Mouse (Mus musculus): ENCODE results near the gene Dhrs7b. TPM values are rescaled to one million over a fixed set of nuclear protein-coding genes. Genes with fewer than 3 reads are reported as not detected.
"Not testable (repeated sequence)": the region's sequence is repeated elsewhere in the genome, so short reads cannot be mapped to it uniquely, and the experiment has no call there.

The Dhrs7b gene
- total RNA-seq, 2 experiments from 2014 or later = 30.6 to 31.5 TPM

DNA sequence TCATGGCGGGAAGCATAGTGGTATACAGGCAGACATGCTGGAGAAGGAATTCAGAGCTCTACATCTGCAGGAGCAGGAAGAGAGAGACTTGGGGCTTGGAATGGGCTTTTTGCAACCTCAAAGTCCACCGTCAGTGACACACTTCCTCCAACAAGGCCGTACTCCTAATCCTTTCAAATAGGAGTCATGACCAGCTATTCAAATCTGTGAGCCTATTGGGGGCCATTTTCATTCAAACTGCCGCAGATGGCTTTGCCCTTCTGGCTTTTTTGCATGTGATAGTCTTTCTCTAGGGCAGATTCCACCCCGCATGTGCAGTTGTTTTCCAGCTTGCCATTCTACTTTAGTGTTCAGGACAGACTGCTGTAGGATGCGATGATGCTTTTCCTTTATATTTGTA, 6.5 kb downstream of the Dhrs7b start:
- intact Hi-C loops (cut with DNase I) = no loop called here
- no peak for DNase-seq (ENCODE audit: low spot score in 2 of 2)

DNA sequence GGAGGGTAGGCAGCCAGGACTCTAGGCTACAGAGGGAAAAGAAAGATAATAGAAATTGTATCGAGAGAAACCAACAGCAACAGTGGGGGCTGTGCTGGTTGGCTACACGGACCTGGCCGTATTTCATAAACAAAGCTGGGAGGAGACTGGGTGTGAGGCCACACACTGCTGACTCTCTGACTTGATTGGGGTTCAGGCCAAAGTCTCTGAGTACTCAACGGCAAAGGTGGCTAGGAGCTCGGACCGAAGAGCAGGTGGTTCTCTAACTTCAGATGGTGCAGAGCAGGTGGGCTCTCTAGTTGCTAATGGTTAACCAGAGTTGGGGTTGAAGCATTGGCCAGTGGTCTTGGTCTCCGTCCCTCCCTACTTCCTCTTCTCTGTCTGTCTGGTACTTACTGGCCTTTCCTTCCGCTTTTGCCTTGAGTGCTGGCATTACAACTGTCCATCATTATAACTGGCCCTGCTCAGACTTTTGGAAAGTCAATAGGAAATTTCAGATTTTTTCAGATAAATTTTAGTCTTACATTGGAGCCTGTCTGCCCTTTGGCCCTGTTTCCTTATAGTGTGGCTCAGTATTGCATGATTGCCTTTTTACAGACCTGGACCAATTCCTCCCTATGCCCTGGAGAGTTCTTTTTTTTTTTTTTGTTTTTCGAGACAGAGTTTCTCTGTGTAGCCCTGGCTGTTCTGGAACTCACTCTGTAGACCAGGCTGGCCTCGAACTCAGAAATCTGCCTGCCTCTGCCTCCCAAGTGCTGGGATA, 7.4 kb downstream of the Dhrs7b start:
- intact Hi-C loops (cut with DNase I) = no loop called here
- DNase-seq (ENCODE audit: low spot score in 2 of 2) = no peak

DNA sequence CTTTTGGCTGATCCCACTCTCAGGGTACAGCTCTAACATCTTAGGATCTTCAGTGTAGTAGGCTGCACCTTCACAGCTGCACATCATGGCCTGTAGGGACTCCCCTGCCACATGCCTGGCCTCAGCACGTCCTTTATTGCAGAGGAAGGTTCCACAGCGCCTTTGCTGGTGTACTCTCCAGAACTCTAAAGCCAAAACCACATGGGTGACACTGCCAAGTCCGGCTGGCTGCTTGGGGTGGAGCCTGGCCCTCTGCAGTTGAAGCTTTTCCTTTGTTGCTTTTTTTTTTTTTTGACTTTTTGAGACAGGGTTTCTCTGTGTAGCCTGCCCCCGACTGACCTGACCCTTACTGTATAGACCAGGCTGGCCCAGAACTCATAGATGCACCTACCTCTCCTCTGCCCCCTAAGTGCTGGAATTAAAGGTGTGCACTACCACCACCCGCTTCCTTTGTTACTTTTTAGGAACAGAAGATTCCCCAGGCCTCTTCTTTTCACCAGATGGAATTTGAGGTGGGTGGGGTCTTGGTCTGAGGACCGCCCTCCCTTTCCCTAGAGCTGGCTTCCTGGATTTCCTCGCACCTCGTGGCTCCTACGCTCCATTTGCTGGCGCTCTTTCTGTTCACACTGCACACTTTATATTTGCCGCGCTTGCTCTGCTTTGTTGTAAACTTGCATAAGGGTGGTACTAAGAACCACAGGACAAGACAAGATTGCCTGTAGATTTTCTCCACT, 11.2 kb downstream of the Dhrs7b start:
- intact Hi-C loops (cut with DNase I) = no loop called here
- no peak for DNase-seq (ENCODE audit: low spot score in 2 of 2)

DNA sequence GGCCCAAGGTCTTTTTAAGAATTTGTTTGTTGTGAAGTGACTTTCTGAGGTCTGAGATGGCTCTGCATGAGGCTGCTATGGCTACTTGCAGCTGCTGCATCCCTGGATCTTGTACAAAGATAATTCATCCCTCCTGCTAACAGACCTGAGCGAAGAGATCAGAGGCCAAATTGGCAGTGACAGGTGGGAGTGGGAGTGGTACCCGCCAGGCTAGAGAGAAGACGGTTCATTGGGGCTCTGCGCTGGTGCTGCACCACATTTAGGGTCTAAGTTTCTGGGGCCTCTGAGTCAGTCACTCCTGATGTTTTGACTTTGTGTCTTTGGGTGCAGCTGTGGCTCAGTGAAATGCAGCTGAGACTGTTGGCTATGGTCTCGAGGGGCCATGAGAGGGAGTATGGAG, 13.0 kb downstream of the Dhrs7b start:
- intact Hi-C loops (cut with DNase I) = no loop called here
- no peak for DNase-seq (ENCODE audit: low spot score in 2 of 2)

DNA sequence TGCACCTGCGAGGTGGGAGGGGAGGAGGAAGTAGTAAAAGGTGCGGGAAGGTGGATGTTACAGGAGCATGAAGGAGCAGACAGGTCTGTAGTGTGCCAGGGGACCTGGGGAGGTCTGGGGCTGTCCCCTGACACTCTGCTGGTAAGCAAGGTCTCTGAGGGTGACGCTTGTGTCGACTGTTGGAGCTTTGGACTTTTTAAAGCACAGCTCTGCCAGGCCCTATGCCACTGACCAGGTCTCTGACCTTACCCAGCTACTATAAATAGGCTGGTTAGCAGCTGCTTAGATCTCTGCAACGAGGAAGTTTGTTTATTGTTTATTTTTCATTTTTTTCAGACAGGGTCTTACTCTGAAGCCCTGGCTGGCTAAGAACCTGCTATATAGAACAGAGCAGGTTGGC, 15.0 kb downstream of the Dhrs7b start:
- no peak for DNase-seq (ENCODE audit: low spot score in 2 of 2)
- intact Hi-C loops (cut with DNase I) = no loop called here

DNA sequence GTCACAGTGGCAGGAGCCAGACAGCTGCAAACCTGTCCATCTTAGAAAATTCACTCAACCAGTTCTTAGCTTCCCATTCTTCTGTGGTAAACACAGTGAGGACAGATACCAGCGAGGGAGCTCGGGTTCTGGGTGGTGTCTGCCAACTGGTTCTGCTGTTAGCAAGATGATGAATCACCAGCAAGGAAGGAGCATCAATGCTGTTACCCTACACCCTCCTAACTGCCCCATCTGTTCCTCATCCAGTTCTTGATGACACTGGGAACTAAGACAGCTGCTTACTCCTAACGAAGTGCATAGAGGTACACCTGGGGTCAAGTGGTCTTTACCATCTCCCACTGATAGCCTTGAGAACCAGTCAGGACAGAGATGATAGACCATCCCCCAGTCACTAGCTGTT, 26.2 kb downstream of the Dhrs7b start:
- DNase-seq (ENCODE audit: low spot score in 2 of 2) = no peak
- intact Hi-C loops (cut with DNase I) = no loop called here

DNA sequence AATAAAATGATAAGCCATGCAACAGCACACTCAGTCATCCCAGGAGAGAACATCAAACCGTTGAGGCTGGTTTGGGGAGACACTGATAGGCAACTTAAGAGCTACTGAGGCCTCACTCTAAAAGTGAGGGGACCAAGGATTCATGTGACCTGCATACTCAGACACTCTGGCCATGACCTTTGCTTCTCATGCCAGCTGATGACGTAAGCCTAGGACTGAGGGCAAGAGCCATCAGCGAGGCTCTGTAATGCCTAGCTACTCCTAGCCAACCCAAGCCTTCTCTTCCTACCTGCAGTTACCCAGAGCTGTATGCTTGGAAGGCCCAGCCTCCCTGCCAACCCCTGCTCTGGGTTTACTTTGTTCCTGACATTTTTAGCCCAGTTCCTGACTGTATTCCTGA, 31.6 kb downstream of the Dhrs7b start:
- no peak for DNase-seq (ENCODE audit: low spot score in 2 of 2)
- intact Hi-C loops (cut with DNase I) = no loop called here

DNA sequence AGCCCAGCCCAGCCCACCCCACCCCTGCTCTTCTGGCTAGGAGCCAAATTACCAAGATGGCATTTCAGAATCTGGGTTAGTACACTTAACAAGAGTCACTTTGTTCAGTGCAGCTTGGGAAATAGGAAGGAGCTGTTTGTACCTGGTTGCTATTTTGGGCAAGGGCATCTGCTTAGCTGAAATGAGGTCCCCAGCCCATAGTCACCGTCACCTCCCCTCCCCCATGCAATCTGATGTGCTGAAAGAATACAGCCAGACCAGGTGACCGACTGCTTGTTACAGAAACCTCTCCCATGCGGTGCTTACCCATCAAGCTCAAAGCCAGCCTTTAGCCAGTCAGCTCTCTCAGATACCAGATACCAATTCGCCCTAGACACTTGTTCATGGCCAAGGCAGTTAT, 32.8 kb downstream of the Dhrs7b start:
- DNase-seq (ENCODE audit: low spot score in 2 of 2) = peak in 1 of 2 experiments; percentile 10
- intact Hi-C loops (cut with DNase I) = no loop called here

DNA sequence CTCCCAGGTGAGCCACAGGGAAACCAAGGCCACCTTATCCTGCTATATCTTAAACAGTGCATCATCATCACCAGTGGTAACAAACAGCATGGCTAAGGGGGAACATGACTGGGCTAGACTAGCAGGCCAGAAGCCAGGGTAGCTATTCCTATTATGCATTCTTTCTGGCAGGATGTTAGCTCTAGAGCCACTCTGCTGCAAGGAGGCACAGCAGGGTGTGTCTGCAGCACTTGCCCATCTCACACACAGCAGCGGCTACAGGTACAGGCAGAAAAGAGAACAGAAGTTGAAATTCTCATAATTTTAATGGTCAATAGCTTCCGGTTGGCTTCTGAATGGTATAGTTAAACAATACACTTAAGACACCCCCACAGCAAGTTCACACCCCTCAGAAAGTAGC, 33.7 kb downstream of the Dhrs7b start:
- intact Hi-C loops (cut with DNase I) = no loop called here
- DNase-seq (ENCODE audit: low spot score in 2 of 2) = no peak

DNA sequence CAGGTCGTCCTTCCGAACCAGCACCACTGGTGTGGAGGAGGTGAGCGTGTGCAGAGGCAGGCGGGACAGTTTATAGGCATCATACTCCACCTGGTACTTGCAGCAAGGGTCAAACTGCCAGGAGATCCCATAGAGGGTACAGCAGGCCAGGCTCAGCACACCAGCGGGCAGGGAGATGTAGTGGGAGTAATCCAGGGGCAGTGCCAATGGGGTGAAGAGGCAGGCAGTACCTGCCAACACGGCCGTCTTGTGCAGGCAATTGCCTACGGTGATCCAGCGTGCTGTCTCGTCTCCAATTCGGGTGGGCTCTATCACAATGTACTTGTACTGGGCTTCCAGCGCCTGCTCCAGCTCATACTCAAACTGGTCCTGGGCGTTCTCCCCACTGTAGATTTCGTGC, 34.5 kb downstream of the Dhrs7b start:
- no peak for DNase-seq (ENCODE audit: low spot score in 2 of 2)
- intact Hi-C loops (cut with DNase I) = no loop called here

DNA sequence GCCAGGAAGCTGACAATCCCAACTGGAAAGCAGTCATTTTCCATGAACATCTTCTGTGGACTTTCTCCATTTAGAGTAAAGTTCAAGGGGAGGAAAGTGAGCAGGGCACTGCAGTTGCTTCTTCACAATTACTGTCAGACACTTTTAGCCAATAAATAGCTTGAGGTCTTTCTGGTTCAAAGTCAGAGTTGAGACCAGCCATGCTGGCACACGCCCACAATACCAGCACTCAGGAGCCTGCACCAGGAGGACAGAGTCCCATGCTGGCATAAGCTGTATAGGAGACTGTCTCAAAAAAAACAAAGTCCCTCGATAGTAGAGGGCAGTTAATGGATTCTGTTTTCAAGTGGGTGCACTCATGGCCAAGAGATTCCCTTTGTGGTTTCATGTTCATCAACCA, 35.6 kb downstream of the Dhrs7b start:
- intact Hi-C loops (cut with DNase I) = no loop called here
- no peak for DNase-seq (ENCODE audit: low spot score in 2 of 2)

DNA sequence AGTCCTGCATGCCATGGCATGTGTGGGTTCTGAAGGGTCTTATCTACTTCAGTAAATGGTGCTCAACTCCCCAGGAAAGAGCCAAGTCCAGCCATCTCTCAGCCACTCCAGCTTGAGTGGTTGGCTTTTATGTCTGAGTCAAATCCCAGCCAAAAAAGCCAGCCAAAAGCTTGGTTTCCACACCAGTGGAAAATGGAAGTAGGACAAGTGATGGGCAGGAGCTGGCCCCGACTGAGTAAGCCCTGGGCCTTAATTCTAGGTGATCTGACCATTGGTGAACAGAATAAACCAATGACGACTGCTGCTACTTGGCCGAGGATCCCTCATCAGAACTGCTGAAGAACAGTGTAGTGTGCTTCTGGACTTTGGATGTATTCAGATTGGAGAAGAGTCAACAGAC, 37.0 kb downstream of the Dhrs7b start:
- intact Hi-C loops (cut with DNase I) = no loop called here
- no peak for DNase-seq (ENCODE audit: low spot score in 2 of 2)

DNA sequence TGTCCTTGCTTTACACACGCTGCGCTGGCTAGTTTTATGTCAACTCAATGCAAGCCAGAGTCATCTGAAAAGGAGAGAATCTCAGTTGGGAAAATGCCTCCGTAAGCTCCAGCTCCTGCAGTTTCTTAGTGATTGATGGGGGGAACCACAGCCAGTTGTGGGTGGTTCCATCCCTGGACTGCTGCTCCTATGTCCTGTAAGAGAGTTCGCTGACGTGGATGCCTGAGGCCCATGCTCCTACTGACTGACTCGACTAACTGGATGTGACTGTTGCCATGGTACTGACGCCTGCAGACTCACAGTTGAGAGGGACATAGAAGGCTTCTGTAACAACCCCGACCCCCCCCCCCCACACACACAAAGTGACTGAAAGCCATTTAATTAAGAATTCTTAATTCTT, 37.5 kb downstream of the Dhrs7b start:
- intact Hi-C loops (cut with DNase I) = no loop called here
- DNase-seq (ENCODE audit: low spot score in 2 of 2) = no peak

DNA sequence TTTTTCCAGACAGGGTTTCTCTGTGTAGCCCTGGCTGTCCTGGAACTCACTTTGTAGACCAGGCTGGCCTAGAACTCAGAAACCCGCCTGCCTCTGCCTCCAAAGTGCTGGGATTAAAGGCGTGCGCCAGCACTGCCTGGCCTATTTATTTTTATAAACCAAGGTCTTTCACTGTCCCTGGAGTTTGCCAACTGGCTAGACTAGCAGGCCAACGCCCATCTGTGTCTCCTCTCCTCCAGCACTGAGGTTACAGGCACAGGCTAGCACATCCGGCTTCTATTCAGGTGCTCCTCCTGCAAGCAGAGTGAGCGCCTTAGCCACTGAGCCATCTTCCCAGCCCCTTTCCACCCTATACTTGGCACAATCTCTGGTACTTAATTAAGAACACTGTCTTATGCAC, 39.0 kb downstream of the Dhrs7b start:
- intact Hi-C loops (cut with DNase I); DNase-seq (ENCODE audit: low spot score in 2 of 2): not testable (repeated sequence)

DNA sequence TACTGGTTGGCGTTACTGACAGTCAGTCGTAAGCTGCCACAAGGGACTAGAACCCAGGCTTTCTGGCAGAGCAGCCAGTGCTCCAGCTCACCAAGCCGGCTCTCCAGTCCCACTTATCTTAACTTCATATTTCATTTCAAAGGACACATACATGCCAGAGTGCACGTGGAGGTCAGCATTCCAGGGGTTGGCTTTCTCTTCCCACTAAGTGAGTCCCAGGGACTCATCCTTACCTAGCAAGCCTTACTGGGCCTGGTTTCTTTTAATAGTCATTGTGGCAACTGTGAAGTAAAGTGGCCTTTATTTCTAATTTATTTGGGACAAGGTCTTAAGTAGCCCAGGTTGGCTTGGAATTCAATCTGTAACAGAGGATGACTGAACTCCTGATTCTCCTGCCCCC, 41.0 kb downstream of the Dhrs7b start:
- DNase-seq (ENCODE audit: low spot score in 2 of 2) = no peak
- intact Hi-C loops (cut with DNase I) = no loop called here

DNA sequence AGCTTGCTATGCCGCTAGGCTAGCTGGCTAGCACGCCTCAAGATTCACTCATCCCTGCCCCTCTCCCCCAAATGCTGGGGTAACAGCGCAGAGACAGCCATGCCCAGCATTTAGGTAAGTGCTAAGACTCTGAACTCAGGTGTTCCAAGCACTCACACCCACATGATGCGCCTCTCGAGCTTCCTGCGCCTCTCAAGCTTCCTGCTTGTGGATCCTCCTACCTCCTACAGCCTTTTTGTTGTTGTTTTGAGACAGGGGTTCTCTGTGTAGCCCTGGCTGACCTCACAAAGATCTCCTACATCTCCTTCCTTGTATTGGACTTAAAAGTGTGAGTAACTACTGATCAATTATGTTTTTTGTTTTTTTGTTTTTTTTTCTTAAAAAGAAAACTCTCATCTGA, 42.7 kb downstream of the Dhrs7b start:
- DNase-seq (ENCODE audit: low spot score in 2 of 2) = no peak
- intact Hi-C loops (cut with DNase I) = no loop called here

DNA sequence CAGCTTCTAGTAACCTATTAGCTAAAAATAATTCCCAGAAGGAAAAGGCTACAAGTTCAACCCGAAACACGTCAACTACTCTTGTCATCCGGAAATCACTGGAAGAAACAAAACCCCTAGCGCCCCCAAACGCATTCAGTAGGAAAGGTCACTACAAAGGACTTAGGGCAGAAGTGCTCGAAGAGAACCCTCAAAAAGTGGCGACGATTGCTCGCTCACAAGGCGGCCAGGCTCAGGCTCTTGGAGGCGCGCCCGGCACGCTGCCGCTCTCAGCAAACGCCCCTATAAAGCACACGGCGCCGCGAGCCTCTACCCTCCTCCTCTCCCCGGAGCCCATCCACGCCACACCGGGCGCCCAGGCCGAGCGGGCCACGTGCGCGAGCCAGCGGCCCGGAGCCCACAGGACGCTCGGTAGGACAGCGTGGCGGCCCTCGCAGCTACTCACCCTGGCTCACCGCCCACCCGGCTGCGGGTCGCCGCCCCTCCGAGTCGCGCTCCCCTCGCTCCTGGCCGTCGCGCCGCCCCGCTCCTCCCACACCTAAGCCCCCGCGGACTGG, 47.7 kb downstream of the Dhrs7b start:
- intact Hi-C loops (cut with DNase I) = loop anchor here (5.0 kb wide), 1 partner anchor 46 kb away; the partner anchor contains the start of gene Dhrs7b
- peak; percentile 34 to 58 for DNase-seq (ENCODE audit: low spot score in 2 of 2)

DNA sequence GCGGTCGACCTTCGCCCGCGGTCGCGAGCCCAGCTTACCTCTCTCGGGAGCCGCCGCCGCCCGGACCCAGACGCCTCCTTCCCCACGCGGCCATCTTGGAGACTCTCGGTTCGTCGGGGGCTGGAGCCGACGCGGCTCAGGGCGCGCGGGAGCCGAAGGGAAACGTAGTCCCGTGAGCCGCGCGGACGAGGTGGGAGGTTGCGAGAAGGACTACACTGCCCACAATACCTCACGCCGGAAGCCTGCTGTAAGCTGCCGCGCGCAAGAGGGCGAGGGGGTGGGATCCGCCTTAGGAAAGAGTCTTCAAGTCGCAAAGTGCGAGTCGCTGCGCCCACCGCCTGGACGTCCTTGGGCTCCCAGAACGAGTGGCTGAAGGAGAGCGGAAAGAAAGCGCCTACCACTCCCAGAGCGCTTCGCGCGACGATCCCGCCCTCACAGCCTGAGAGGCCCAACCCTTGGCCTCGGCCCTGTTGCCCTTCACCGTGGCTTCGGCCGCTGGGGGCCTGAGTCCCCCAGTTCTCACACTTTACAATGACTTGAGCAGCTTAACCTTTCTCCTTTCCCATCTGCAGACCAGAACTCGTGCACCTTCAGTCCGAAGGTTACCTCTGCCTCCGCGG, 48.4 kb downstream of the Dhrs7b start, which contains the start of gene Tmem11:
Gene Tmem11, minus strand, starts transcription at position 598 of the 620 bp plus-strand sequence.
- intact Hi-C loops (cut with DNase I) = loop anchor here (5.0 kb wide), 1 partner anchor 46 kb away; the partner anchor contains the start of gene Dhrs7b
- peak; percentile 97 to 98 for DNase-seq (ENCODE audit: low spot score in 2 of 2)

DNA sequence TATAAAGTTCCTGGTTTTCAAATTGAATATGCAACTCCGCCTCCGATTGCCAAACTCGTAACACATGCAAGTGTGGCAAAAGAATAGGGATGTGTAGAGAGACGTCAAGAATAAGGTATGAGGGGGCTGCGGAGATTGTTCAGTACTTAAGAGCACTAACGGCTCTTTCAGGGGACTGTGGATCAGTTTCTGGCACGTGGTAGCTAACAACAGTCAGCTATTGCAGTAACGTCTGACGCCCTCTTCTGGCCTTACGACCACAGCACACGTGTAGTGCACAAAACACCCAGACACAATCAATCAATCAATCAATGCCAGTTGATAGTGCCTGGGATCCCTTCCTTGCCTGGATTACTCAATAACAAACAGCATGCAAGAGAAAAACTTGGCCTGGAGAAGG, 49.0 kb downstream of the Dhrs7b start:
- intact Hi-C loops (cut with DNase I) = loop anchor here (5.0 kb wide), 1 partner anchor 47 kb away; the partner anchor contains the start of gene Dhrs7b
- DNase-seq (ENCODE audit: low spot score in 2 of 2) = peak; percentile 57 to 77

DNA sequence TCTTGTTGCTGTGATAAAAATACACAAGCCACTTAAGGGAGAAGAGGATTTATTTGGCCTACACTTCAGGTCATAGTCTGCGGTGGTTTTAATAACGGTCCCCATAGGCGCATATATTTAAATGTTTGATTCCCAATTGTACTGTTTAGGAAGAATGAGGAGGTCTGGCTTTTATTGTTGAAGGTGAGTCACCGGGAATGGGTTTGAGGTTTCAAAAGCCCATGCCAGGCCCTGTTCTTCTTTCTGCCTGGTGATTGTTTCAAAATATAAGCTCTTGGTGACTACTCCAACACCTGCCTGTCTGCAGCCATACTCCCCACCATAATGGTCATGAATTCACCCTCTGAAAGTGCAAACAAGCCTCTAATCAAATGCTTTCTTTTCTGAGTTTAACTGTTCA, 50.1 kb downstream of the Dhrs7b start:
- no peak for DNase-seq (ENCODE audit: low spot score in 2 of 2)
- intact Hi-C loops (cut with DNase I) = no loop called here
